ENCODE assay signal across 20 mouse cellular contexts in the genomic region with DNA sequence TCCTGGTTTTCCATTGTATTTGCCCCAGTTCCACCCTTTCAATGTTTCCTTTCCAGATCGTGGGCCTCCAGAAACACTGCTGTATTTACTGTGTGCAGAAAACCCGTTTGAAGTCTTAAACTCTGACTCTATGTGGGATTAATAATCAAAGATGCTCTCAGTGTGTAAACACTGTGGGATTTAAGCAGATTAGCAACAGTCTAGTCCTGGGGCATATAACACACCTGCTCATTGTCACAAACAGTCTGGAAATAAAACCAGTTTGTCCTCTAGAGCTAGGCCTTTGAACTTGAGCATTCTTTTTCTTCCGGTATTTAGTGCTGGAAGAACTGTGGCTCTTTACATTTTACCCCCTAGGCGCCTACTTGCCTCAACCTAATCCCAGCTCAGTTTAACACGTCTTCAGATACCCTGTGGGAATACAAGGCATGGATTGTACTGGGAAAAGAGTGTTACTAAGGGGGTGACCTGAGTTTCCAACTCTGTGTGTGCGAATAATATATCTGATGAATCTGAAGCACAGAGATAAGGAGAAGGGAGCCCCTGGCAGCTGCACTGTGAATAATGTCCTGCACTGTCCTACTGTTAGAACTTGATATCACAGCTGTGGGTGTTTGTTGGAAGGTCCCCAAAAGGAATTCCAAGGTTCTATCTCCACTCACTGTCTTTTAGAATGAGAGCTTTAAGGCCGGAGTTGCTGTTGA.
A peak's percentile ranks its signal among the peaks of the same experiment; 100 is the strongest.
DNase-seq lines count a peak whose midpoint lies in the region; ATAC-seq and TF ChIP-seq lines count a peak whose summit lies in the region.
"Had no signal": no experiment of that assay in that cellular context is flagged by ENCODE, and none has a peak within 500 bp of the region (broad histone marks: within the 10 kb centered on the region; RNA-seq: fewer than 3 reads in every experiment).

No protein-coding gene starts in this region.

- H3K27ac ChIP-seq in embryonic facial prominence, embryonic 11.5 days (replicated peaks; ENCODE audit: low read depth, low read length): no peak overlapping the region
- no peak overlapping the region for H3K27ac ChIP-seq in embryonic facial prominence, embryonic 10.5 days (replicated peaks)
- peak overlapping the region; percentile 67 for H3K27ac ChIP-seq in lung, embryonic 16.5 days (ENCODE audit: low read length)
- H3K27ac ChIP-seq in embryonic fibroblast, embryonic 13.5 days (ENCODE audit: insufficient read depth, low read length): peak overlapping the region; percentile 11; the same call in 1 of the 2 replicates
- H3K27ac ChIP-seq in stomach, embryonic 14.5 days (ENCODE audit: low read length): peak overlapping the region; percentile 55; the same call in 1 of the 2 replicates
- H3K27ac ChIP-seq: hindbrain, embryonic 13.5 days; liver, embryonic 12.5 days had no signal

- no peaks in the 10 kb centered on the region for H3K27me3 ChIP-seq in embryonic facial prominence, embryonic 11.5 days (ENCODE audit: control insufficient read depth, insufficient read depth, low read length)
- H3K27me3 ChIP-seq in embryonic facial prominence, embryonic 10.5 days (replicated peaks; ENCODE audit: low read depth, poor library complexity, severe bottlenecking): no peaks in the 10 kb centered on the region
- H3K27me3 ChIP-seq in lung, embryonic 16.5 days (ENCODE audit: control insufficient read depth, insufficient read depth, low read depth, low read length): no peaks in the 10 kb centered on the region
- H3K27me3 ChIP-seq in stomach, embryonic 14.5 days (ENCODE audit: control insufficient read depth, insufficient read depth, low read length): no peaks in the 10 kb centered on the region
- H3K27me3 ChIP-seq: hindbrain, embryonic 13.5 days; liver, embryonic 12.5 days had no signal

- no peak for TF ChIP-seq CTCF in embryonic fibroblast, embryonic 13.5 days (IDR thresholded peaks at IDR 0.05; ENCODE audit: borderline replicate concordance, insufficient read depth, low read length)

- H3K9me3 ChIP-seq in embryonic facial prominence, embryonic 11.5 days (replicated peaks; ENCODE audit: control insufficient read depth, low read length): no peaks in the 10 kb centered on the region
- H3K9me3 ChIP-seq in embryonic facial prominence, embryonic 10.5 days: no peaks in the 10 kb centered on the region
- no peaks in the 10 kb centered on the region for H3K9me3 ChIP-seq in lung, embryonic 16.5 days (ENCODE audit: control insufficient read depth, low read length)
- H3K9me3 ChIP-seq in stomach, embryonic 14.5 days (ENCODE audit: control insufficient read depth, low read depth, low read length): no peaks in the 10 kb centered on the region
- H3K9me3 ChIP-seq: G1E; hindbrain, embryonic 13.5 days; liver, embryonic 12.5 days had no signal

- intact Hi-C loops in left cerebral cortex, postnatal 10 days (cut with DNase I): no loop called here

- ATAC-seq in embryonic facial prominence, embryonic 11.5 days (replicated peaks; ENCODE audit: insufficient number of reproducible peaks, low FRiP score, low TSS enrichment, low read depth): no peak
- ATAC-seq in lung, embryonic 16.5 days (ENCODE audit: low read depth): peak; percentile 30; the same call in 1 of the 2 replicates
- ATAC-seq in stomach, embryonic 14.5 days (ENCODE audit: insufficient number of reproducible peaks, insufficient read depth, low FRiP score, low read depth): 0 out of 2 replicates have a peak, but pooled peaks have one; percentile 20
- ATAC-seq: CD4-positive, CD25-positive, alpha-beta regulatory T cell, adult 4 months; forebrain, postnatal 0 days; liver, embryonic 12.5 days had no signal

- TF ChIP-seq POLR2A in embryonic fibroblast, embryonic 13.5 days (IDR thresholded peaks at IDR 0.05; ENCODE audit: low read depth, low read length): no peak

- H3K9ac ChIP-seq in embryonic facial prominence, embryonic 11.5 days (replicated peaks; ENCODE audit: low read length): no peak overlapping the region
- no peak overlapping the region for H3K9ac ChIP-seq in lung, embryonic 16.5 days (ENCODE audit: low read length)
- no peak overlapping the region for H3K9ac ChIP-seq in stomach, embryonic 14.5 days (replicated peaks; ENCODE audit: low read depth, low read length)
- H3K9ac ChIP-seq: forebrain, postnatal 0 days; hindbrain, embryonic 13.5 days; liver, embryonic 12.5 days had no signal

- no peak overlapping the region for H3K4me3 ChIP-seq in embryonic facial prominence, embryonic 11.5 days (ENCODE audit: low read depth, low read length)
- no peak overlapping the region for H3K4me3 ChIP-seq in embryonic facial prominence, embryonic 10.5 days
- H3K4me3 ChIP-seq in lung, embryonic 16.5 days (ENCODE audit: low read length): no peak overlapping the region
- no peak overlapping the region for H3K4me3 ChIP-seq in embryonic fibroblast, embryonic 13.5 days (ENCODE audit: insufficient read depth, low read length)
- H3K4me3 ChIP-seq in stomach, embryonic 14.5 days (ENCODE audit: low read depth, low read length): no peak overlapping the region
- H3K4me3 ChIP-seq: hindbrain, embryonic 13.5 days; liver, embryonic 12.5 days had no signal

- 55% methylated on average over 7 of the region's 7 CpGs for WGBS in embryonic facial prominence, embryonic 11.5 days
- WGBS in embryonic facial prominence, embryonic 10.5 days: 59% methylated on average over 7 of the region's 7 CpGs
- WGBS in lung, embryonic 16.5 days: 38% methylated on average over 7 of the region's 7 CpGs
- 39% methylated on average over 7 of the region's 7 CpGs for WGBS in stomach, embryonic 14.5 days

- no peaks in the 10 kb centered on the region for H3K36me3 ChIP-seq in embryonic facial prominence, embryonic 11.5 days (replicated peaks; ENCODE audit: control insufficient read depth, insufficient read depth, low read depth, low read length)
- no peaks in the 10 kb centered on the region for H3K36me3 ChIP-seq in embryonic facial prominence, embryonic 10.5 days (replicated peaks)
- H3K36me3 ChIP-seq in lung, embryonic 16.5 days (ENCODE audit: control insufficient read depth, insufficient read depth, low read length): no peaks in the 10 kb centered on the region
- no peaks in the 10 kb centered on the region for H3K36me3 ChIP-seq in stomach, embryonic 14.5 days (ENCODE audit: control insufficient read depth, insufficient read depth, low read length)
- H3K36me3 ChIP-seq: G1E; hindbrain, embryonic 13.5 days; liver, embryonic 12.5 days had no signal

- H3K4me1 ChIP-seq in embryonic facial prominence, embryonic 11.5 days (ENCODE audit: control insufficient read depth, insufficient read depth, low read length): no peaks in the 10 kb centered on the region
- H3K4me1 ChIP-seq in embryonic facial prominence, embryonic 10.5 days: peaks cover 11% of the 10 kb centered on the region; the same call in 1 of the 2 replicates
- peaks cover 7% of the 10 kb centered on the region for H3K4me1 ChIP-seq in lung, embryonic 16.5 days (replicated peaks; ENCODE audit: control insufficient read depth, insufficient read depth, low read length)
- H3K4me1 ChIP-seq in embryonic fibroblast, embryonic 13.5 days (ENCODE audit: control insufficient read depth, insufficient read depth, low read length): no peaks in the 10 kb centered on the region
- 0 out of 2 replicates have a peak, but pooled peaks cover 8% of the 10 kb centered on the region for H3K4me1 ChIP-seq in stomach, embryonic 14.5 days (ENCODE audit: control insufficient read depth, insufficient read depth, low read length)
- H3K4me1 ChIP-seq: hindbrain, embryonic 13.5 days; liver, embryonic 12.5 days had no signal

- DNase-seq in embryonic facial prominence, embryonic 11.5 days (ENCODE audit: low spot score): peak; percentile 11
- no peak for DNase-seq in embryonic facial prominence, embryonic 10.5 days (ENCODE audit: low spot score)
- no peak for DNase-seq in lung, adult 18-20 months
- DNase-seq in cerebellum, adult 11 months: no peak
- DNase-seq in left cerebral cortex, postnatal 10 days (ENCODE audit: extremely low spot score in 1 of 2, low spot score in 2 of 2): no peak
- DNase-seq: cerebellum, adult 9-11 months; embryo, embryonic 11 days; forebrain, postnatal 0 days; heart, postnatal 14 days; kidney, adult 2 months; retina, postnatal 1 day; thymus, postnatal 14 days had no signal

- H3K4me2 ChIP-seq in embryonic facial prominence, embryonic 11.5 days (ENCODE audit: low read depth, low read length): no peak overlapping the region
- no peak overlapping the region for H3K4me2 ChIP-seq in lung, embryonic 16.5 days (ENCODE audit: low read depth, low read length)
- no peak overlapping the region for H3K4me2 ChIP-seq in stomach, embryonic 14.5 days (replicated peaks; ENCODE audit: low read depth, low read length)
- H3K4me2 ChIP-seq: heart, embryonic 11.5 days; hindbrain, embryonic 13.5 days; liver, embryonic 12.5 days had no signal

Comparison
In these comparisons a context has a peak if more than half of its experiments do, and no peak if none do; other contexts are left out.
1. H3K27ac ChIP-seq: peak in lung, embryonic 16.5 days (single experiment), embryonic fibroblast, embryonic 13.5 days (single experiment) and stomach, embryonic 14.5 days (single experiment); none in embryonic facial prominence, embryonic 11.5 days (single experiment) and embryonic facial prominence, embryonic 10.5 days (single experiment).